Mouse (Mus musculus): ENCODE data around the gene Ubald2. TPM values are rescaled to one million over a fixed set of nuclear protein-coding genes. Genes with fewer than 3 reads are reported as not detected.
"Not testable (repeated sequence)": the region's sequence is repeated elsewhere in the genome, so short reads cannot be mapped to it uniquely, and the experiment has no call there.

The Ubald2 gene
- total RNA-seq, 2 experiments from 2014 or later: 35.9 to 40.4 TPM

GRCm38 (mm10) chr11:116459786-116460185, 25.9 kb downstream of the Ubald2 start:
- DNase-seq: no peak

- no peak for DNase-seq
Measured at GRCm38 (mm10) chr11:116463338-116463737, 29.4 kb downstream of the Ubald2 start.

GRCm38 (mm10) chr11:116463833-116464232, 29.9 kb downstream of the Ubald2 start:
- DNase-seq: peak; percentile 80

GRCm38 (mm10) chr11:116466141-116466540, 32.2 kb downstream of the Ubald2 start, which contains the start of gene Qrich2:
Qrich2 (minus strand) TSS chr11:116466241.
- no peak for DNase-seq

GRCm38 (mm10) chr11:116468338-116468737, 34.4 kb downstream of the Ubald2 start:
- not testable (repeated sequence) for DNase-seq

- DNase-seq: no peak
Measured at GRCm38 (mm10) chr11:116470249-116470648, 36.4 kb downstream of the Ubald2 start.

- DNase-seq: peak; percentile 50
Measured at GRCm38 (mm10) chr11:116470896-116471295, 37.0 kb downstream of the Ubald2 start.

- DNase-seq: no peak
Measured at GRCm38 (mm10) chr11:116472275-116472674, 38.4 kb downstream of the Ubald2 start.

GRCm38 (mm10) chr11:116476041-116476440, 42.1 kb downstream of the Ubald2 start:
- DNase-seq: no peak

GRCm38 (mm10) chr11:116476696-116477095, 42.8 kb downstream of the Ubald2 start:
- no peak for DNase-seq

GRCm38 (mm10) chr11:116477160-116477759, 43.4 kb downstream of the Ubald2 start:
- no peak for DNase-seq

- no peak for DNase-seq
Measured at GRCm38 (mm10) chr11:116478978-116479377, 45.1 kb downstream of the Ubald2 start.

GRCm38 (mm10) chr11:116479832-116480231, 45.9 kb downstream of the Ubald2 start:
- no peak for DNase-seq

- DNase-seq: no peak
Measured at GRCm38 (mm10) chr11:116480975-116481374, 47.1 kb downstream of the Ubald2 start.

- no peak for DNase-seq
Measured at GRCm38 (mm10) chr11:116481776-116482175, 47.9 kb downstream of the Ubald2 start.

- DNase-seq: no peak
Measured at GRCm38 (mm10) chr11:116484261-116484660, 50.4 kb downstream of the Ubald2 start.

- no peak for DNase-seq
Measured at GRCm38 (mm10) chr11:116488207-116488606, 54.3 kb downstream of the Ubald2 start.

Other genes with a start within 250 kb of the Ubald2 start
- gene Ten1, start 235.2 kb upstream of the Ubald2 start, total RNA-seq (2021): 10 to 100 TPM; 19.9 to 22.5 TPM
- gene Acox1, start 235.0 kb upstream of the Ubald2 start, total RNA-seq (2021): 10 to 100 TPM; 56.1 to 73.6 TPM
- under 1 TPM; 0.05 to 0.13 TPM for gene Evpl, start 196.0 kb upstream of the Ubald2 start, total RNA-seq (2021)
- gene Srp68, start 159.9 kb upstream of the Ubald2 start, total RNA-seq (2021): 10 to 100 TPM; 65.8 to 75.9 TPM
- gene Galr2, start 153.2 kb upstream of the Ubald2 start, total RNA-seq (2021): under 1 TPM in 1 of 2 experiments, not detected in 1; 0.31 TPM
- gene Exoc7, start 126.9 kb upstream of the Ubald2 start, total RNA-seq (2021): 10 to 100 TPM; 66.5 to 69.1 TPM
- under 1 TPM in 1 of 2 experiments, not detected in 1; 0.27 TPM for gene Foxj1, start 98.7 kb upstream of the Ubald2 start, total RNA-seq (2021)
- gene Rnf157, start 21.1 kb upstream of the Ubald2 start, total RNA-seq (2021): 10 to 100 TPM; 21.8 to 31.4 TPM
- not detected for gene Qrich2, start 32.1 kb downstream of the Ubald2 start, total RNA-seq (2021)
- 10 to 100 TPM; 17.0 to 18.9 TPM for gene Prpsap1, start 60.1 kb downstream of the Ubald2 start, total RNA-seq (2021)
- 1 to 10 TPM in 1 of 2 experiments, under 1 TPM in 1; 0.94 to 2.0 TPM for gene Sphk1, start 96.8 kb downstream of the Ubald2 start, total RNA-seq (2021)
- gene Ube2o, start 147.4 kb downstream of the Ubald2 start, total RNA-seq (2021): 10 to 100 TPM; 17.9 to 20.4 TPM
- gene Aanat, start 152.3 kb downstream of the Ubald2 start, total RNA-seq (2021): not detected
- gene Rhbdf2, start 192.9 kb downstream of the Ubald2 start, total RNA-seq (2021): 1 to 10 TPM; 6.3 to 7.5 TPM
- gene Prcd, start 219.4 kb downstream of the Ubald2 start, total RNA-seq (2021): under 1 TPM in 1 of 2 experiments, not detected in 1; 0.35 TPM
- 10 to 100 TPM in 1 of 2 experiments, 1 to 10 TPM in 1; 7.5 to 14.7 TPM for gene Cygb, start 220.2 kb downstream of the Ubald2 start, total RNA-seq (2021)

Measured in gastrocnemius, postnatal 25 days (tissue).